Mouse (Mus musculus) spleen, postnatal 14 days (tissue): ENCODE data around the gene Kcnmb2.

Source experiments
- DNase-seq, 2 experiments: peaks; one replicate each; pipeline ENCODE4 v3.0.0; 2021 to 2022; ENCODE audit warnings: low spot score in 2 of 2

Kcnmb2 gene

GRCm38 (mm10) chr3:32012205-32012931, 110.1 kb downstream of the Kcnmb2 start:
- no peak for DNase-seq

GRCm38 (mm10) chr3:32020981-32021380, 118.7 kb downstream of the Kcnmb2 start:
- no peak for DNase-seq

- no peak for DNase-seq
Measured at GRCm38 (mm10) chr3:32029375-32030050, 127.2 kb downstream of the Kcnmb2 start.

GRCm38 (mm10) chr3:32032381-32032780, 130.1 kb downstream of the Kcnmb2 start:
- no peak for DNase-seq

GRCm38 (mm10) chr3:32043814-32044213, 141.5 kb downstream of the Kcnmb2 start:
- DNase-seq, result no peak

GRCm38 (mm10) chr3:32048777-32049176, 146.5 kb downstream of the Kcnmb2 start:
- no peak for DNase-seq

GRCm38 (mm10) chr3:32052596-32052995, 150.3 kb downstream of the Kcnmb2 start:
- no peak for DNase-seq

GRCm38 (mm10) chr3:32053610-32054241, 151.4 kb downstream of the Kcnmb2 start:
- no peak for DNase-seq

GRCm38 (mm10) chr3:32059888-32060656, 157.8 kb downstream of the Kcnmb2 start:
- no peak for DNase-seq

- DNase-seq, result no peak
Measured at GRCm38 (mm10) chr3:32062685-32063084, 160.4 kb downstream of the Kcnmb2 start.

GRCm38 (mm10) chr3:32063312-32063711, 161.0 kb downstream of the Kcnmb2 start:
- DNase-seq, result no peak

- DNase-seq, result no peak
Measured at GRCm38 (mm10) chr3:32067004-32067935, 165.0 kb downstream of the Kcnmb2 start.

- no peak for DNase-seq
Measured at GRCm38 (mm10) chr3:32073881-32074280, 171.6 kb downstream of the Kcnmb2 start.

GRCm38 (mm10) chr3:32088762-32089161, 186.5 kb downstream of the Kcnmb2 start:
- DNase-seq, result no peak

GRCm38 (mm10) chr3:32101391-32101790, 199.1 kb downstream of the Kcnmb2 start:
- DNase-seq, result no peak

- DNase-seq, result no peak
Measured at GRCm38 (mm10) chr3:32119851-32120250, 217.5 kb downstream of the Kcnmb2 start.

GRCm38 (mm10) chr3:32121731-32122130, 219.4 kb downstream of the Kcnmb2 start:
- DNase-seq, result no peak

GRCm38 (mm10) chr3:32125431-32125830, 223.1 kb downstream of the Kcnmb2 start:
- DNase-seq, result no peak

GRCm38 (mm10) chr3:32128391-32128790, 226.1 kb downstream of the Kcnmb2 start:
- DNase-seq, result no peak

GRCm38 (mm10) chr3:32130696-32131095, 228.4 kb downstream of the Kcnmb2 start:
- no peak for DNase-seq
